Mouse (Mus musculus): ENCODE measurements around the gene Tmod3. TPM values are rescaled to one million over a fixed set of nuclear protein-coding genes. Genes with fewer than 3 reads are reported as not detected.
"Not testable (repeated sequence)": the region's sequence is repeated elsewhere in the genome, so short reads cannot be mapped to it uniquely, and the experiment has no call there.

The Tmod3 gene
- polyA plus RNA-seq, 1 experiment = 14.7 TPM

GRCm38 (mm10) chr9:75534431-75534962 lies 25.0 kb downstream of the Tmod3 start:
- TF ChIP-seq CTCF (IDR thresholded peaks at IDR 0.05; ENCODE audit: control insufficient read depth, insufficient read depth, insufficient read length) (no peak), MYOG (IDR thresholded peaks at IDR 0.05; ENCODE audit: control insufficient read depth, extremely low read depth, insufficient read length) (no peak), FOSL1 (IDR thresholded peaks at IDR 0.05; ENCODE audit: insufficient read depth, low read length, poor library complexity, severe bottlenecking) (no peak), USF1 (IDR thresholded peaks at IDR 0.05; ENCODE audit: low read depth) (no peak), MYOD1 (IDR thresholded peaks at IDR 0.05; ENCODE audit: control insufficient read depth, insufficient read length, low read depth) (no peak), MAX (IDR thresholded peaks at IDR 0.05) (no peak), CEBPB (IDR thresholded peaks at IDR 0.05; ENCODE audit: low read depth) (no peak)
- Histone ChIP-seq H3K36me3 (ENCODE audit: control insufficient read depth, insufficient read depth) (peaks cover 9% of the 10 kb centered on the region), H3K79me2 (ENCODE audit: control insufficient read depth, insufficient read depth) (peaks cover 22% of the 10 kb centered on the region), H3ac (ENCODE audit: control insufficient read depth, insufficient read length, low read depth) (no peak overlapping the region), H3K79me3 (ENCODE audit: low read depth) (no peaks in the 10 kb centered on the region), H3K4me3 (ENCODE audit: insufficient read depth, poor library complexity, severe bottlenecking) (no peak overlapping the region), H3K27me3 (ENCODE audit: control insufficient read depth, insufficient read depth, insufficient read length) (no peaks in the 10 kb centered on the region)

- not testable (repeated sequence) for H3K79me3 ChIP-seq (ENCODE audit: low read depth); H3K27me3 ChIP-seq (ENCODE audit: control insufficient read depth, insufficient read depth, insufficient read length); H3ac ChIP-seq (ENCODE audit: control insufficient read depth, insufficient read length, low read depth); H3K4me3 ChIP-seq (ENCODE audit: insufficient read depth, poor library complexity, severe bottlenecking)
- Histone ChIP-seq H3K36me3 (ENCODE audit: control insufficient read depth, insufficient read depth) (peaks cover 13% of the 10 kb centered on the region), H3K79me2 (ENCODE audit: control insufficient read depth, insufficient read depth) (peaks cover 17% of the 10 kb centered on the region)
Observed at GRCm38 (mm10) chr9:75532989-75533388, 26.5 kb downstream of the Tmod3 start.

- Histone ChIP-seq H3K79me3 (ENCODE audit: low read depth) (no peaks in the 10 kb centered on the region), H3K36me3 (ENCODE audit: control insufficient read depth, insufficient read depth) (peaks cover 13% of the 10 kb centered on the region), H3K79me2 (ENCODE audit: control insufficient read depth, insufficient read depth) (peaks cover 17% of the 10 kb centered on the region), H3K4me3 (ENCODE audit: insufficient read depth, poor library complexity, severe bottlenecking) (no peak overlapping the region), H3ac (ENCODE audit: control insufficient read depth, insufficient read length, low read depth) (no peak overlapping the region), H3K27me3 (ENCODE audit: control insufficient read depth, insufficient read depth, insufficient read length) (no peaks in the 10 kb centered on the region)
- no peak for TF ChIP-seq MYOD1 (IDR thresholded peaks at IDR 0.05; ENCODE audit: control insufficient read depth, insufficient read length, low read depth)
Observed at GRCm38 (mm10) chr9:75532461-75532860, 27.0 kb downstream of the Tmod3 start.

GRCm38 (mm10) chr9:75529358-75529757 lies 30.1 kb downstream of the Tmod3 start:
- H3K79me2 ChIP-seq (ENCODE audit: control insufficient read depth, insufficient read depth) = no peaks in the 10 kb centered on the region
- no peak for TF ChIP-seq CEBPB (IDR thresholded peaks at IDR 0.05; ENCODE audit: low read depth)
- H3K79me3 ChIP-seq (ENCODE audit: low read depth) = no peaks in the 10 kb centered on the region

GRCm38 (mm10) chr9:75528096-75528495 lies 31.4 kb downstream of the Tmod3 start:
- Histone ChIP-seq H3K27me3 (ENCODE audit: control insufficient read depth, insufficient read depth, insufficient read length) (no peaks in the 10 kb centered on the region), H3K79me2 (ENCODE audit: control insufficient read depth, insufficient read depth) (no peaks in the 10 kb centered on the region), H3K4me3 (ENCODE audit: insufficient read depth, poor library complexity, severe bottlenecking) (no peak overlapping the region), H3ac (ENCODE audit: control insufficient read depth, insufficient read length, low read depth) (no peak overlapping the region), H3K79me3 (ENCODE audit: low read depth) (no peaks in the 10 kb centered on the region), H3K36me3 (ENCODE audit: control insufficient read depth, insufficient read depth) (peaks cover 19% of the 10 kb centered on the region)
- TF ChIP-seq USF1 (IDR thresholded peaks at IDR 0.05; ENCODE audit: low read depth) (no peak), CEBPB (IDR thresholded peaks at IDR 0.05; ENCODE audit: low read depth) (no peak), MYOD1 (IDR thresholded peaks at IDR 0.05; ENCODE audit: control insufficient read depth, insufficient read length, low read depth) (no peak), MYOG (IDR thresholded peaks at IDR 0.05; ENCODE audit: control insufficient read depth, extremely low read depth, insufficient read length) (no peak), FOSL1 (IDR thresholded peaks at IDR 0.05; ENCODE audit: insufficient read depth, low read length, poor library complexity, severe bottlenecking) (no peak), CTCF (IDR thresholded peaks at IDR 0.05; ENCODE audit: control insufficient read depth, insufficient read depth, insufficient read length) (no peak), MAX (IDR thresholded peaks at IDR 0.05) (no peak)

More at GRCm38 (mm10) chr9:75529358-75529757, 30.1 kb downstream of the Tmod3 start:
- Histone ChIP-seq H3K4me3 (ENCODE audit: insufficient read depth, poor library complexity, severe bottlenecking) (no peak overlapping the region), H3ac (ENCODE audit: control insufficient read depth, insufficient read length, low read depth) (no peak overlapping the region), H3K27me3 (ENCODE audit: control insufficient read depth, insufficient read depth, insufficient read length) (no peaks in the 10 kb centered on the region), H3K36me3 (ENCODE audit: control insufficient read depth, insufficient read depth) (peaks cover 19% of the 10 kb centered on the region)

GRCm38 (mm10) chr9:75527368-75528059 lies 31.9 kb downstream of the Tmod3 start:
- H3K79me2 ChIP-seq (ENCODE audit: control insufficient read depth, insufficient read depth) = no peaks in the 10 kb centered on the region
- H3K36me3 ChIP-seq (ENCODE audit: control insufficient read depth, insufficient read depth) = peaks cover 19% of the 10 kb centered on the region
- TF ChIP-seq MAX (IDR thresholded peaks at IDR 0.05) (peak; percentile 29), CTCF (IDR thresholded peaks at IDR 0.05; ENCODE audit: control insufficient read depth, insufficient read depth, insufficient read length) (no peak), MYOG (IDR thresholded peaks at IDR 0.05; ENCODE audit: control insufficient read depth, extremely low read depth, insufficient read length) (no peak), USF1 (IDR thresholded peaks at IDR 0.05; ENCODE audit: low read depth) (peak; percentile 19), CEBPB (IDR thresholded peaks at IDR 0.05; ENCODE audit: low read depth) (no peak), MYOD1 (IDR thresholded peaks at IDR 0.05; ENCODE audit: control insufficient read depth, insufficient read length, low read depth) (no peak), FOSL1 (IDR thresholded peaks at IDR 0.05; ENCODE audit: insufficient read depth, low read length, poor library complexity, severe bottlenecking) (peak; percentile 75)
- H3K4me3 ChIP-seq (ENCODE audit: insufficient read depth, poor library complexity, severe bottlenecking) = no peak overlapping the region
- no peaks in the 10 kb centered on the region for H3K27me3 ChIP-seq (ENCODE audit: control insufficient read depth, insufficient read depth, insufficient read length)
- no peaks in the 10 kb centered on the region for H3K79me3 ChIP-seq (ENCODE audit: low read depth)
- H3ac ChIP-seq (ENCODE audit: control insufficient read depth, insufficient read length, low read depth) = no peak overlapping the region

Data from C2C12 (cell line).